Mouse (Mus musculus) heart, adult 11 months (tissue): ENCODE results near the gene Eva1a.

Experiments used
- DNase-seq: peaks from one replicate; pipeline ENCODE4 v3.0.0; 2022

The Eva1a gene

DNA sequence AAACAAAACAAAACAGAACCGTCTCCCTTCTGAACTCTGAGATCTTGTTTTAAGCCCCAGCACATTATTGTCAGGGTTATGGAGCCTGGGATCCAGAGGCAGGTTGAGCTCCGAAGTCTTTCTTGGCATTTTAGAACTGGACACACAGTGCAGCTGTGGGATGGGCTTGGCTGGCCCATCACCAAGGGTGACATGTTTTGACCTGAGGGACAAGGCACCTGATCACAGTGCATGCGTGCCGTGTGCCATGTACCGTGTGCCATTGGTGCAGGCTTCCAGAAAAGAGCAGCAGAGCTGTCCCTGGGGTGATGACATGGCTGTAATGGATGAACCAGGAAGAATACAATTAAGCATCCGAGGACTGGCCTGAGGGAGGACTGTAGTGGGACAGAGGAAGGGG lies 29.6 kb downstream of the Eva1a start:
- DNase-seq: no peak

DNA sequence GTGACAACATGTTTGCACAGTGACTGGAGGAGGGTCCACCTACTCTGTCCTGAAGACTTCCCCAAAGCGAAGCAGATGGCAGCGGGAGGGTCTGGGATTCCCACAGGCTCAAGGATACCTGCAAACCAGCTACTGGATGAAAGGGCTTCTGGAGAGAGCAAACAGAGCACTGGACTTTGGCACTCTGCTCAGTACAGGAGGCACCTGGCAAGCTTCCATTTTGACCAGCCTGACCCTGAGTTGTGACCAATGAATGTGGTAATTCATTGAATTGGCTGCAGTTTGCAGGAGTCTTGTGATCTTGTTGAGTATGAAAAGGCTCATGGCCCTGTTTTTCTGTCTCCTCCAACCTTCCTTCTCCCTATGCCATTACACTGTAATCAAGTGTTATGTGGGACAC lies 32.2 kb downstream of the Eva1a start:
- no peak for DNase-seq

DNA sequence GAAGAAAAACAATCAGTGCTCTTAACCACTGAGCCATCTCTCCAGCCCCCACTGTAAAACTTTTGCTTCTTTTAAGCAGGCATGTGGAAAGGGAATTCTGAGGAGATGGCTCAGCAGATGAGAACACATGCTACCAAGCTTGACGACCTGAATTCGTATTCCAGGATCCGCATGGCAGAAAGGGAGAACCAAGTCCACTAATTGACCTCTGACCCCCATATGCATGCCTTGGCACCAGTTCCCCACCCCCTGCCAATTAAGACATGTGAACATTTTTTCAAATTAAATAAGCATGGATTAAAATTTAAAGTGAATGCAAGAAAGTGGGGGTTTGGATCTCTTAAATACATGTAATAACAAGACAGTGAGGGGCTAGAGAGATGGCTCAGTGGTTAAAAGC lies 32.7 kb downstream of the Eva1a start:
- DNase-seq: no peak

DNA sequence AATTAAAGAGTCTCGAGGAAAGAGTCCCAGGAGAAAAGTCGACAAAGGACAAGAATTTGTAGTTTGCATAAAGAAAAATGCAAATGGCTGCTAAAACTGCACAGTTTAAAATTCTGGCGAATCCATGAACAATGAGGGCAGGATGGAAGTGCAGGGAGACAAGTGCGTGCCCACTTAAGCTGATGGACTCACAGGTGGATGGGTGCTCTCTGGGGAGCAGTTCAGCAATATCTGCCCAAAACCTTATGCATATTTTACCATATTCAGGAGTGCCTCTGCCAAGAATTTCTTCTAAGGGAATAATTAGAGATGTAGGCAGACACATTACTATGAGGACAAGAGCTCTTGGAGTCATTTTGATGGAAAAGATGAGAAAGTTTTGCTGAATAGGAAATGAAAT lies 35.5 kb downstream of the Eva1a start:
- no peak for DNase-seq

DNA sequence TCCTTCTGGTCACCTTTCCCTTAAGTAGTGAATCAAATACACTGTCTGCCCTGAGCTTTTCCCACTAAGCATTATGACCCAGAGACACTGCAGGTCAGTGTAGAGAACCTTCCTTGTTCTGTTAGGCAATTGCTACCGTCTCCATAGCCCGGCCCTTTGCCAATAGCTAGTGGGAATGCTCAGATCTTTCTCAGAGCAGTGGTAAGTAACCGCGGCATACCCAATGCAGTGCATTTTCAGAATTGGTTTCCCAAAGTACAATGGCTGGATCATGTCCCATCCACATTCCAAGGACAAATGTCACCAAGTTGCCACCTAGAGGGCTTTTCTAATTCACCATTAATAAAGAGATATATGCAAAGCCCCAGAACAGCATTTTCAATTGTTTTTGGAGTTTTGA lies 38.0 kb downstream of the Eva1a start:
- peak; percentile 90 for DNase-seq

DNA sequence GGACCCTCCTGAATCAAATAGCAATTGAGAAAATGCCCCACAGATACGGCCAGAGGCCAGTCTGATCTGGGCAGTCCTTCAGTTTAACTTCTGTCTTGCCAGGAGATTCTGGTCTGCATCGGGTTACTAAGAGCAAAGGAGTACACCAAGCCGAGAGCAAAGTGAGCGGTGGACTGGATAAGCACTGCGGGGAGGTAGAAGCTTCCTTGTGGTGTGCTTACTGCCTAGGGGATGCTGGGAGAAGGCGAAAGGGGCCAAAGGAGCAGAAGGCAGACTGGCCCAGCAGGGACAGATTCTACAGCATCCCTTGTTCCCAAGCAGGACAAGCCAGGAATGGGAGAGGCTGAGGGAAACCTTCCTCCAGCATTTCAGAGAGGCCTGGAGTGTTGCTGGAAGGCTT lies 42.8 kb downstream of the Eva1a start:
- DNase-seq: no peak

DNA sequence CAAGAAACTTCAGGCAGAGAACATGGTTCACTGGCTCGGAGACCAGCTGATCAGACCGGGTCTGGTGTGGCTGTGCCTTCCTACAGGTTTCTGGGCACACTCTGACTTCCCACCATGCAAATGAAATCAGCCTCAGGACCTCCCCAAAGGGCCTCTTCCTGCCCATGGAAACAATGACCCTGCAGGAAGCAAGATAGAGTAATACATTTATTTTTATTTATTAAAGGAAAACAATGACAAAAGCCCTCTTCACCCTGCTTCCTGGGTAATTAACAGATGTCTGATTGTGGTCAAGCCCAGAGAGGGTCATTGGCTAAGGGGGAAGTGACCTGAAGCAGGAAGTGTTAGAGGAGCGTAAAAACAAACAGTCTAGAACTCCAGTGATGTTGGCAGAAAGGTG lies 43.4 kb downstream of the Eva1a start:
- DNase-seq: peak; percentile 98

DNA sequence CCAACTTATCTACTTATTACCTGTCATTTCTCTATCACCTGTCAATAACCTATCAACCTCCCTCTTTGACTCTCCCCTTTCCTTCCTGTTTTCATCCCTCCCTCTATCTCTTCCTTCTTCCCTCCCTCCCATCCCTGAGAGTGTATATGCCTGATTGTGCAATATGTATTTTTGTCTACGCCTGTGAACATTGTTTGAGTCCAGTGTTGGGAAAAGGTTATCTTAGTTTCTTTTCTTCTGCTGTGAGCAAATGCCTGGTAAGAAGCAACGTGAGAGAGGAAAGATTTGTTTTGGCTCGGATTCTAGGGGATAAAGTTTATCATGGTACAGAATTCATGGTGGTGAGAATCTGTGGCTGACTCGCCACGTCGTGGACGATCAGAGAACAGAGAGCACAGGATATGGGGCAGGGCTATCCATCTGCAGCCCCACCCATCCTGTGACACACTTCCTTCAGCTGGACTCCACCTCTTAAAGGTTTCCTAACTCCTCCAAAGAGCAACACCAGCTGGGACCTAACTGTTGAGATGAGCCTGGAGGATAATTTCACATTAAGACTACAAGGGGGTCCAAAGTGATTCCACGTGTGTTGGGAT lies 44.6 kb downstream of the Eva1a start:
- DNase-seq: peak; percentile 91

DNA sequence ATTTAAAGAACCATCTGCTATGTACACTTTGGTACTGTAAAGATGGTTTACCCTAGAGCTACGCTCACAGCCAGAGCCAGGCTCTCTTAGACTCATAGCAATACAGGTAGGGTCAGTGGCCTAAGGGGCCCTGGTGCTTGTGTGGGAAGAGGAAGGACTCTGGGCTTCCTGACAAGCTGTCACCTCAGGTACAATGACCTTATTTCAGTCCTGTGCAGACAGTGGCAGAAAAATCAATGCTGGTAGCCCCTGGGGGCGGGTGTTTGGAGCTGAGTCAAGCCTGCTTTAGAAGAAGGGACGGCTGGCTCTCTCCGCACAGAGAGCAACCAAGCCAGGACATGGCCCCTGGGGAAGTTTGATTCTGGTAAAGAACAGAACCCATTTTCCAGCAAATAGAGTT lies 47.3 kb downstream of the Eva1a start:
- DNase-seq: peak; percentile 88

DNA sequence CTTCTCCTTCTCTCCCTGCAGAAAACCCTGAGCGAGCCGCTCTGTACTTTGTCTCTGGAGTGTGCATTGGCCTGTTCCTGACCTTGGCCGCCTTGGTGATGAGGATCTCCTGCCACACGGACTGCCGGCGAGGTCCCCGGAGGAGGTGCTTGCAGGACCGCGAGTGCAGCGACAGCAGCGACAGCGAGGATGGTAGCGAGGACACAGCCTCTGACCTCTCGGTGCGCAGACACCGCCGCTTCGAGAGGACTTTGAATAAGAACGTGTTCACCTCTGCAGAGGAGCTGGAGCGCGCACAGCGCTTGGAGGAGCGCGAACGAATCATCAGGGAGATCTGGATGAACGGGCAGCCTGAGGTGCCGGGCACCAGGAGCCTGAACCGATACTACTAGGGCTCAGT lies 50.9 kb downstream of the Eva1a start:
- peak; percentile 89 for DNase-seq

DNA sequence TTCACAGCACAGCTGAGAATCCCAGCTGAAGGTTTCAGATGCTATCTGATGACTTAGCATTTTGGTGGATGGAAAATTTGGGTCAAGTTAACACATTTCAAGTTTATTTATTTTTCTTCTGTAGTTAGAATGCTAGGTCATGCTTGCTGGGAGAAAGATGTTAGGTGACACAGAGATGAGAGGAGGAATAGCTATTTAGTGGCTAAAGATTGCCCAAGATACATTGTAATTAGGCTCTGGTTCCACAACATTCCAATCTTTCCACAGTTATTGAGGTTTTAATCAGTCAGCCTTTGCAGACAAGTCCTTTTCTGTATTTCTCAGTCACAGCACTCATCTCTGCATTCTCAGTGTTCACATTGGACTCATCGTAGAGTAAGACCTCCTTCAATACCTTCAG lies 56.9 kb downstream of the Eva1a start:
- no peak for DNase-seq

DNA sequence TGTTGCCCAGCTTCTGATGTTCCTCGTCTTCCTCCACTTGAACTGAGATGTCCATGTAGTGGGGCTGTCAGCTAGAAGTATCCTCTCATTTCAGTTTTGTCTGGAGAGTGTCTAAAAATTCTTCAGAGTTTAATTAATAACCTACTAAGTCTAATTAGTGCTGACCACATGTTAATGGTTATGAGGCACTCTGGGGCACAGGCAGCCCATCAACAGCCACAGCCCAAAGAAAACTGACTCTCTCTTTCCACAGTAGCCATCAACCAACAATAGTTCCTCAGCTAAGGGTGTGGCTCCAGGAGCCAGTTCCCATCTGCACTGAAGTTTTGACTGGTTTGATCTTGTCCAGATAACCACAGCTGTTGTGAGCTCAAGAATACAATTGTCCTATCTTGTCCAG lies 57.6 kb downstream of the Eva1a start:
- peak; percentile 72 for DNase-seq

DNA sequence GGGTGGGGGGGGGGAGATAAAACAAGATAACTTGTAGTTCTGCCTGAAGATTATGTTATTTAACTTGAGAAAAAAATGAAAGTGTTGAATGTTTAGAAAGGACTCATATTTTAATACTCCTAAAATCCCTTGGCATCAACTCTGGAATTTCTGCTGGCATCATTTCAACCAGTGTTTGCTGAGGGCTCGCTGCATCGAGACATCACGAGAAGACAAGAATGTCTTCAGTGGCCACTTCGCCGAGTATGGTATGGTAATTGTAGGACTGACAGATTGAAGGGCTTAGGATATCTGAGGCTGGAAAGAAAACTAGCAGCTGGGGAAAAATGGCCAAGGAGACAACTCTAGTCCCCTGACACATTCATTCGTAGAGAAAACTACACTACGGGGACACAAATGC lies 69.6 kb downstream of the Eva1a start:
- DNase-seq: peak; percentile 27

DNA sequence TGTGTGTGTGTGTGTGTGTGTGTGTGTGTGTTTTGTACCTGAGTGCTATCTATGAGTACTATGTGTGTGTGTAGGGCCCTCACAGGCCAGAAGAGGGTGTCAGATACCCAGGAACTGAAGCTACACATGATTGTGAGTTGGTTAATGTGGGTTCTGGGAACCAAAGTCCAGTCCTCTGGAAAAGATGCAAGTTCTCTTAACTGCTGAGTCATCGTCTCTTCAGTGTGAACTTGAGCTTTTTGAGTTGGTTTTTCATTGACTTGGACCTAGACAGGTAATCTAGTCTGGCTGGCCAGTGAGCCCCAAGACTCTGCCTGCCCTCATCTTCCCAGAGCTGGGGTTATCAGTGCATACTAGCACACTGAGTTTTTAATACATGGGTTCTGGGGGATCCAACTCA lies 70.3 kb downstream of the Eva1a start:
- peak; percentile 30 for DNase-seq

DNA sequence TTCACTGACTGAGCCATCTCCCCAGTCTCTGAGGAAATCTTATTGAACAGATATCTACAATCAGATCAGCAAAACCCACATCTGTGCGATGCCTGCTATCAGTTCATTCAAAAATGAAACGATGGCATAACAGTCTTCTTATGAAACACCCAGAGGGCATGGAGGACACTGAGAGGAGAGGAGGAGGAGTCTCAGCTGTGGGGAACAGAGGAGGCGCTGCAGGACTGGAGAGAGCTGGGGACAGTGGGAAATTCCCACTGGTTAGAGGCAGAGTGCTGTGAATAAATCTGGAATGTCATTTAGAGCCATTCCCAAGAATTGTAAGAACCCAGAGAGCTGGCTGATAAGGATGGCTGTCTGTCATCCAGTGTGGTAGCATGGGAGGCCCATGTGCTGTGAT lies 70.7 kb downstream of the Eva1a start:
- peak; percentile 49 for DNase-seq

DNA sequence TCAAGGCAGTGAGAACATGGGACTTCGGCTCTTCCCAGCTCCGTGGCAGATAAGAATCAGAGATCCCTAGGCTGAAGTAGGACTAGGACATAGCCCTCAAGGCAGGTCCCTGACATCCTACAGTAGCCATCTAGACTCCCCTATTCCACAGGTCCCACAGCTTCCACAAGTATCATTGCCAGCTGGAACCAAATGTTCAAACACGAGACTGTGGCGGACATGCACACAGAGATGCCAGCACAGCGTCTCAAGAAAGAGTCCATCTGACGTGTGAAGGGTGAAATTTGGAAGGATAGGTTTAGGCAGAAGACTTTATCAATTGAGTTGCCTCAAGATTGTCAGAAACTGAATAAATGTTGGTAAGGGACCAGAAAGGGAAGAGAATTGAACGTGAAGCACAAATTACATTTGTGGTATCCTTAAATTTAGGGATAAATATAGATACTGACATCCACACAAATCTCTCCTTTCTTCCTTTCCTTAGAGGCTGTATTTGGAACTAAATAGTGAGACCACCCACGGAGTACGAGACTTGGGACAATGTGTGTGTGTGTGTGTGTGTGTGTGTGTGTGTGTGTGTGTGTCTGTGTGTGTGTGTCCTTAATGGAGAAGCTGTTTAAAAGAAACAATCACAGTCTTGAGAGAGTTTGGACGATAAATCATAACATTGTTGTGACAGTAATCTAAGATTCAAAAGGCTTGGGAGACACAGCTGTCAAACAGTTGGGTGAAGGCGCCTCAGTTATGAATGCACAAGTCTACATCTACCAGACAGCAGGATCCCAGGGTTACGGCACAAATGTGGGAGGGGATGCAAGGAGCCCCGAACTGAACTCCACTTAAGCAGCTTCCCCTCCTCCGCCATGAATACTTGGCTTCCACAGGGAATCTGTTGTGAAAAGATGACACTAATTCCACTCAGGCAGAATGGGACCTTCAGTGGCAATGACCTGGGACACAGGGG lies 71.6 kb downstream of the Eva1a start:
- peak; percentile 58 for DNase-seq

DNA sequence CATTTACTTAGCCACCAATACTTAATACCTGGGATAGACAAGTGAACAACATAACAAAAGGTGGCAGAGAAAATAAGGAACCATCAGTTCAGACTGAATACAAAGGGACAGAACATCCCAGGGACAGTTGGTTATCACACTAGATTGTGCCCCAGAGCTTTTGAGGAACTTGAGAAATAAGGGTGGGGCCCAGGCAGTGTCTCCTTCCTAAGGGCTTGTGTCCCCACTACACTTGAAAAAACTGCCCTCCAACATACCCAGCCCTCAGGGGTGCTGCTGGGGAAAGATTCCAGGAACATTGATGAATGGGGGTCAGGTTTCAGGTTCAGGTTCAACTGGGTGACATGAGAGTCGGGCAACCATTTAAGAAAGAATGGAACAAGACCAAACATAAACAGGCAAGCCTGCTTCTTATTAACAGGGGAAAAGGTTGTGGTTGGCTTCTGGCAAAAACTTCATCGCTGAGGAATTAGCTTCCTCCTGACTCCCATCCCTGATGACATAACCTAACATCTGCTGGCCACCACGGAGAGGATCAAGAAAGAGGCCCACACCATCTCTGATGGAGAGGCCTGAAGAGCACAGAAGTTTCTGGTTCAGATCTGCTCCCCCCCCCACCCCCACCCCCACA lies 74.6 kb downstream of the Eva1a start:
- DNase-seq: peak; percentile 83

DNA sequence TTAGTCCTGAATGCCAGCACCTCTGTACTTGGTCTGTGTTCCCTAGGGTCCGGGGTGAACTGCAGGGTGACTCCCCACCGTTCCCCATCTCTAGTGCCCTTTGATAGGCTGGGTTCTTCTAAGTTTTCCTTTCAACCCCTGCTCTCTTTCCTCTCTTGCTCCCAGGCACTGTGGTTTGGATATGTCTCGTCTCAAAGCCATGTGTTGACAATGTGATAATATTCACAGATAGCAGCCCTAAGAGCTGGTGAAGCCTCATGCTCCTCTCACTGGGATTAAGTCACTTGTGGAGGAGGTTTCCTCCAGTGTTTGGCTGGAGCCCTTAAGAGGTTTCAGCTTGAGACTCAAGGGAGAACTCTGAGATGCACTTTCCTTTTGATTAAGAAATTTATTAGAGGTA lies 75.3 kb downstream of the Eva1a start:
- peak; percentile 61 for DNase-seq

DNA sequence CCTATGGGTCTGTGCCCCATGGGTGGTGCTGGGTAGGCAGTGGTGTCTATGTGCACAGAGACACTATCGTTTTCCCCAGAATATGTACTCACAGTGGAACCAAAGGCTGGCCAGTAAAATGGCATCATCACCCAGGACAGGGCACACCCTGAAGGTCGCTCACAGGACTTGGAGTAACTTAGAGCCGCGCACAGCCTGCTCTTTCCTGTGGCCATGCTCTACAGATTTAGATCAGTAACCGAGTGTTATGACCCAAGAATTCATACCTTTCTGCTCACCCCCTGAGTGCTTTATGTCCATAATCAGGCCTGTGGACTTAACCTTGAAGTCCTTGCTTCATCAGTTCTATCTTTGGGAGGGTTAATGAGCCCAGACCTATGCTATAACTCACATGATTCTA lies 77.0 kb downstream of the Eva1a start:
- peak; percentile 64 for DNase-seq

DNA sequence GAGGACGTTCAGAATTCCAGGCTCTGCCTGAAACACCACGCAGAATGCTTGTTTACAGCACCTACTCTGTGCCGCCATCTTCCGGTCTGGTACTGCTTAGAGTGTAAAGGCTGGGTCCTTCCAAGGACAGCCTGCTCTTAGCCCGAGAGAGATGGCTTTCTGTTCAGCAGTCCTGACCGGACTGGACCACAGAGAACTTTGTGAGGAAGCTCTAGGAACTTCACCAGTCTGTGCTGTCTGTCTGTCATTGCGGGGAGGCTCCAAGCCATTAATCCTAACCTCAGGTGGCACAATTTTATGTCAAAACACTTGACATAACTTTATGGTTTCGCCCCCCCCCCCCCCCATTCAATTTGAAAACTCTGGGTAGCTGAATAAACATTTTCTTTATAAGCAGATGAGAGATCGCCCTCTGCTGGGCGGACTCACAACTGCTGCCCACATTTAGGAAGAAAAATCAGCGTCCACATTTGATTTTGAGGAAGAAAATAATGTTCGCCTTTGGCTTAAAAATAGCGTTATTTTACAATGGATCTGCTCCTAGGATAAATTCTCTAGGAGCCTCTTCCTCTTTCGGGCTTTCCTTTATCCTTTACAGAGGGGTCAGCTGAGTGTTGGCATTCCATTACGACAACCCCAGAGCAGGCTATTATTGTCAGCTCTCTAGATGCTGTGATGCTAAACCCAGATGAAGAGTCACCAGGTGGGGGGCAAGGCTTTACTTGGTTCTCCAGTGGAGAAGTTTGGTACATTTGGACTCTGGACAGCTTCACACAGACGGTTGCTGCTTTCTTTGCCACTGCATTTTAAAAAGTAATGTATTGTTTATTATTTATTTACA lies 78.7 kb downstream of the Eva1a start:
- DNase-seq: peak; percentile 92

DNA sequence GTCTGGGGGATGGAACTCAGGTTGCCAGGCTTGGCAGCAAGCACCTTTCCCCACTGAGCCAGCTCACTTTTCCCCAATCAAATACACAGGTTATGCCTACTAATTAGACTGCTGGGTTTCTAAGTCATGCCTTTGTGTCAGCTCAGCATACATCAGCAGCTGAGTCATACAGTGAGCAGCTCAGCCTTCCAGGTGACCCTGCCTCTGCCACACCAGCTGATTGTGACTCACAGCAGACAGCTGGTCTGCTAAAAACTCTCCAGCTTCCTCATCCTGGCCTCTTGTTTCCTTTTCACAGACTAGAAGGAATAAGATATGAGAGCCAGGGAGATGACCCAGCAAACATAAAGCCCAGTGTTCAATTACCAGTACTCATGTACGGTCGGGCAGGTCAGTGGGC lies 84.3 kb downstream of the Eva1a start:
- peak; percentile 63 for DNase-seq

DNA sequence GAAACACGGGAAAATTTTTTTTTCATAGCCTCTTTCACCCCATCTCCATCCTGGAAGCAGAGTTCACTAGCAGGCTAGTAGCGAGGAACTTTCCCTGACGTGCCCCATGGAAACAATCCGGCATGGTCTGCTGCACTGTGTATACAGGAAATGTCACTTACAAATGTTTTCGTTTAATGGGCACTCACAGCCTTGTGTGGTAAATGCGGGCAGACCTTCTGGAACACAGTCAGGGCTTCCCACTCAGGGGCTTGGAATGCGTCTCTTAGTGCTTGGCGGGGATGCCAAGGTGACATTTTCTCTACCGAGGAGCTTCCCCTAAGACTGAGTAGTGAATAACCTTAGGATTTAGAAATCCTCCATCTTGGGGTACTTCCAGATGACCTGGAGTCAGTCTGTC lies 87.0 kb downstream of the Eva1a start:
- peak; percentile 77 for DNase-seq

DNA sequence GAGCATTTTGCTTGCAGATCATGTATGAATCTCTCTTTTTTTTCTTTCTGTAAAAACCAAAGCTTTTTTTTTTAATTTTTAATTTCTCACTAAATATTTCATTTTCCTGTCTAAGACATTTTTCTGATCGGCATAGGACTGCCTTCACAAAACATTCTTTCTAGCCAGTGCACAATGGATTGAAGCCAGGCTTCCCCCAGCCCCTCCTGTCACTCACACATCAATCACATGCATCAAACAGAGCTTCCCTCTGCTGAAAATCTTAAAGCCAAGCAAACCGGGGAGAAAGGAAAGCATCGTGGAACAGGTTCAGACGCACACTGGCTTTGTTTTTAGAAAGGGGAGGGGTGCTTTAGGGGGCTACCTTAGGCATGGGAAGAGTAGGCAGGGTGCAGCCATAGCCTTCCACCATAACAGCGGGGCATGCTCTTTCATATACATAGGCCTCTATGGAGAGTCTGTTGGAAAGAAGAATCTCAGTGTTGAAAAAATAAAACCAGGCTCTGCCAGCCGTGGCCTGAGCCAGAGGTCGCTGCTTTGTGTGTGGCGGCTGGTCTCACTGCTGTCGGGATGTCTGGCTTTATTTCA lies 88.9 kb downstream of the Eva1a start:
- peak; percentile 48 for DNase-seq
